Mouse (Mus musculus) E14TG2a.4 (cell line): ENCODE data around the gene Exosc2.

Experiments used
- CTCF ChIP-seq: conservative IDR thresholded peaks from 2 replicates; pipeline ENCODE4 v1.5.1; 2014; ENCODE audit warnings: low read length
- NANOG ChIP-seq: IDR thresholded peaks from 2 replicates; pipeline ENCODE4 v1.6.1; 2014; ENCODE audit warnings: borderline replicate concordance, low read length, mixed read lengths

- no peak for TF ChIP-seq CTCF
- no peak for TF ChIP-seq NANOG
Measured at GRCm38 (mm10) chr2:31635281-31636137, 35.0 kb upstream of the Exosc2 start.
